Mouse (Mus musculus) limb, embryonic 14.5 days (tissue): ENCODE results near the gene Rims1. TPM values are rescaled to one million over a fixed set of nuclear protein-coding genes. Genes with fewer than 3 reads are reported as not detected.

ENCODE experiments used
- ATAC-seq: fragments of 200-750 bp; cut with Nextera tagmentation; 2 replicates; pipeline ENCODE4 v1.8.0; 2017; ENCODE audit warnings: low read depth, moderate number of reproducible peaks, moderate TSS enrichment; ENCODE audit not compliant: low FRiP score
- DNase-seq: peaks from one replicate; pipeline ENCODE4 v3.0.0-alpha.2; 2015; ENCODE audit warnings: low spot score
- H3K27ac ChIP-seq: fragments of 300-500 bp; sonication (generic); replicated peaks from 2 replicates; pipeline ENCODE4 v1.5.1; 2014; ENCODE audit warnings: low read depth, mild to moderate bottlenecking, low read length, moderate library complexity, mixed read lengths
- H3K27me3 ChIP-seq: fragments of 300-500 bp; sonication (generic); 2 replicates; pipeline ENCODE4 v1.6.1; 2014; ENCODE audit warnings: low read length, mixed read lengths; ENCODE audit not compliant: control insufficient read depth, insufficient read depth
- H3K36me3 ChIP-seq: fragments of 300-500 bp; sonication (generic); 2 replicates; pipeline ENCODE4 v1.6.1; 2014; ENCODE audit warnings: mild to moderate bottlenecking, low read length, moderate library complexity, mixed read lengths; ENCODE audit not compliant: control insufficient read depth, insufficient read depth
- H3K4me1 ChIP-seq: fragments of 300-500 bp; sonication (generic); 2 replicates; pipeline ENCODE4 v1.6.1; 2014; ENCODE audit warnings: antibody characterized with exemption, low read length, mixed read lengths; ENCODE audit not compliant: control insufficient read depth, insufficient read depth
- H3K4me2 ChIP-seq: fragments of 300-500 bp; sonication (generic); replicated peaks from 2 replicates; pipeline ENCODE4 v1.6.1; 2014; ENCODE audit warnings: low read depth, mild to moderate bottlenecking, low read length, moderate library complexity; ENCODE audit not compliant: severe bottlenecking
- H3K4me3 ChIP-seq: fragments of 300-500 bp; sonication (generic); replicated peaks from 2 replicates; pipeline ENCODE4 v1.5.1; 2014; ENCODE audit warnings: low read length
- H3K9ac ChIP-seq: fragments of 300-500 bp; sonication (generic); 2 replicates; pipeline ENCODE4 v1.6.1; 2014; ENCODE audit warnings: mild to moderate bottlenecking, low read depth, low read length, moderate library complexity; ENCODE audit not compliant: severe bottlenecking
- H3K9me3 ChIP-seq: fragments of 300-500 bp; sonication (generic); 2 replicates; pipeline ENCODE4 v1.6.1; 2016; ENCODE audit warnings: low read length; ENCODE audit not compliant: control insufficient read depth
- POLR2A ChIP-seq: fragments of 200-500 bp; IDR thresholded peaks from 2 replicates; pipeline ENCODE4 v1.8.0; 2012; ENCODE audit warnings: inconsistent platforms, mild to moderate bottlenecking, moderate library complexity, borderline replicate concordance; ENCODE audit not compliant: insufficient read depth, insufficient read length; ENCODE audit errors: extremely low read depth
- WGBS: fragments of 180-500 bp; shearing (Covaris S2); extraction: QIAGEN DNeasy Blood & Tissue Kit; methylation state at CpG from one replicate; pipeline ENCODE4 v1.1.7; 2014; 5-methylcytosine and 5-hydroxymethylcytosine counted together
- polyA plus RNA-seq, 2 experiments: library from polyadenylated mRNA; depleted of rRNA in 1 of 2; stranded (reverse) in 1 of 2; unstranded in 1 of 2; fragments of >200 nt; fragmentation: Nextera tagmentation in 1 of 2; extraction: Ambion mirVana in 1 of 2; gene quantifications; 2 replicates each; pipeline versions ENCODE4 v1.2.1 to v1.2.3; 2012 to 2014

Gene Rims1
- polyA plus RNA-seq, 2 experiments: 1.4 to 1.8 TPM

DNA sequence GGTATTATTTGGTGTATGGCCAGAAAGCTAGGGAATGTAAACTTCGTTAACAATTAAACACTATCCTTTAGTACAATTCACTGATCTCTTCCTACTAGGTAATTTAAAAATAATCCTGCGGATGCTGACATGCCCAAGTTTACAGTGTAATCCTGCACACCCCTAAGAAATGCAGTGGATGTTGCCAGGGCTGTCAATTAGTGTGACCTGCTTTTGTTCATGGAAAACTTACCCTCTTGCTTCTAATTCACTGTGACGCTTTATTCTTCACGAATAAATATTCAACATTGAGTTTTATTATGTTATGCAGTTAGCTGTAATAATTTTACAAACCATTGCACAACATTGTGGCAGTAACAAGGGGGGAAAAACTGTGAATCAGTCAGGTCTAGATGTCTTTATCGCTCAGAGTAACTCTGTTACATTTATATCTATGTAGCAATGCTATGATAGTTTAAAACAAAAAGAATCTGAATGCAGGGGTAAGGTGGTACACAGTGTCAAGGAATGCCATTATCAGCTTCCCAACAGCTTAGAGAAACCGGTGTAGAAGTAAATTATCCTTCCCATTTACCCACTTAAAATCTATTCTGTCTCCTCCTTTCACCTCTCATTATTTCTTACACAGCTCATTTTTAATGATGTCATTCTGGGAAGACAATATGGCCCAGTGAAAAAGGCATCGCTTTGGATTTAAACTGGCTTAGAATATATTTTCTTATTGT lies 35.1 kb downstream of the Rims1 start:
- ATAC-seq: no peak

DNA sequence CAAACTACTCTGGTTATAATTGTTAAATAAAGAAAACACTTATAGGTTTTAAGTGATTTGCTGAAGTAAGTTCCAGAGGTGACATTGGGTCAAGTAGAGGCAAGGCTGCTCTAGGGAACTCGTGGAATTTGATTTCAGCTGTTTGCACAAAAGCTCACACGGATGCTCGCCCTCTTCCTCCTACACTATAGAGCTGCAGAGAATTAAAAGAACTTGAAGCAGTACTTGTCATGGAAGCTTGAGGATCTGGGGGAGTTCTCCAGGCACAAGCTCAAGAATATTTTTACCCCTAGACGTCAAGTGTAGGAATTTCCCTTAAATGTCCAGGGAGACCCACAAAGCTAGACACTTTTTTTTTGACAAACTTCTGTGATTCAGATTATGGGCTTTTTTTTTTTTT lies 42.4 kb downstream of the Rims1 start:
- H3K27ac ChIP-seq: no peak overlapping the region
- H3K4me2 ChIP-seq: no peak overlapping the region
- H3K27me3 ChIP-seq: no peaks in the 10 kb centered on the region
- no peak overlapping the region for H3K9ac ChIP-seq
- no peaks in the 10 kb centered on the region for H3K9me3 ChIP-seq
- TF ChIP-seq POLR2A: no peak
- ATAC-seq: no peak
- no peaks in the 10 kb centered on the region for H3K36me3 ChIP-seq
- no peak overlapping the region for H3K4me3 ChIP-seq
- 85% methylated on average over 4 of the region's 4 CpGs for WGBS
- no peak for DNase-seq
- H3K4me1 ChIP-seq: no peaks in the 10 kb centered on the region

More for the DNA sequence above, 35.1 kb downstream of the Rims1 start:
- no peak overlapping the region for H3K27ac ChIP-seq
- no peak for DNase-seq
- no peak for TF ChIP-seq POLR2A
- H3K27me3 ChIP-seq: no peaks in the 10 kb centered on the region
- 74% methylated on average over 7 of the region's 7 CpGs for WGBS
- H3K36me3 ChIP-seq: no peaks in the 10 kb centered on the region
- no peaks in the 10 kb centered on the region for H3K4me1 ChIP-seq
- no peak overlapping the region for H3K4me2 ChIP-seq
- H3K9ac ChIP-seq: no peak overlapping the region
- no peak overlapping the region for H3K4me3 ChIP-seq
- H3K9me3 ChIP-seq: no peaks in the 10 kb centered on the region

DNA sequence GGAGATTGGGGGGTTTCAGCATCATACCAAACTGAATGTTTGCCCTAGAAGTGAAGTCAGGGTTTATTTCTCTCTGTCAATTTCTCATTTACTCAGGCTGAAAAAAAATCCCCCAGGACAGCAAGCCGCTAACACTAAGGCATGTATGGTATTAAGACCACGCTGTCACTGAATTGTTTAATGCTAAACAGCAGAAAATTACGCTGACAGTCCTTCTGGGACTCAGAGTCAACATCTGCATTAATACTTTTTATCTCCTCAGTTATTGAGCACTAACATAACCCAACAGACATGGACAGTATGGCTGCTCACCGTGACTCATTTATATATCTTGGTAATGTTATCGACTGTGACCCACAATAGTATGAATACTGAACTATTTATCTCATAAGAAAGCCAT lies 43.0 kb downstream of the Rims1 start:
- ATAC-seq: no peak
- no peaks in the 10 kb centered on the region for H3K4me1 ChIP-seq
- H3K4me2 ChIP-seq: no peak overlapping the region
- TF ChIP-seq POLR2A: no peak
- 83% methylated on average over 5 of the region's 5 CpGs for WGBS
- H3K36me3 ChIP-seq: no peaks in the 10 kb centered on the region
- H3K9me3 ChIP-seq: no peaks in the 10 kb centered on the region
- H3K27me3 ChIP-seq: no peaks in the 10 kb centered on the region
- H3K27ac ChIP-seq: no peak overlapping the region
- no peak overlapping the region for H3K4me3 ChIP-seq
- DNase-seq: no peak
- no peak overlapping the region for H3K9ac ChIP-seq

GRCm38 (mm10) chr1:22750536-22750935 lies 55.3 kb downstream of the Rims1 start:
- 83% methylated on average over 2 of the region's 2 CpGs for WGBS
- Histone ChIP-seq H3K4me3 (no peak overlapping the region), H3K27me3 (no peaks in the 10 kb centered on the region), H3K4me2 (no peak overlapping the region), H3K36me3 (no peaks in the 10 kb centered on the region), H3K9ac (no peak overlapping the region), H3K9me3 (no peaks in the 10 kb centered on the region), H3K27ac (no peak overlapping the region), H3K4me1 (no peaks in the 10 kb centered on the region)
- ATAC-seq (no peak), DNase-seq (no peak)
- no peak for TF ChIP-seq POLR2A

GRCm38 (mm10) chr1:22744655-22745054 lies 61.1 kb downstream of the Rims1 start:
- Histone ChIP-seq H3K36me3 (no peaks in the 10 kb centered on the region), H3K4me1 (no peaks in the 10 kb centered on the region), H3K9ac (no peak overlapping the region), H3K4me2 (no peak overlapping the region), H3K27ac (no peak overlapping the region), H3K4me3 (no peak overlapping the region), H3K27me3 (no peaks in the 10 kb centered on the region), H3K9me3 (no peaks in the 10 kb centered on the region)
- no peak for ATAC-seq
- TF ChIP-seq POLR2A: no peak
- 91% methylated on average over 5 of the region's 5 CpGs for WGBS
- no peak for DNase-seq

DNA sequence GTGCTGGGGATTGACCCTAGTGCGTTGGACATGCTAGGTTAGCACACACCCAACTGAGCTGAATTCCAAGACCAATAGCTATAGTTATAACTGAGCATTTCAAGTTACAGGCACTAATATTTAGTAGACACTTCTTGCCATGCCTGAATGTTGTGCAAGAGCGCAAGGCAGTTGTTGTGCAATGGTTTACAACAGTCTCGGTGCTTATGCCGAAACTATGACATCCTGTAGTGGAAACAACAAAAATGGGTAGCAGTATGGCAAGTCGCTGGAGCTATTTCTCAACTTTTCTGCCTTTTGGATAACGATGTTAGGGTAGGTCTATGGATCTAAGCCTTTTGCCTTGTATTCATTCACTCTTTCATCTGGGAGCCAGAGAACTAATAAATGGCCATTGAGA lies 68.3 kb downstream of the Rims1 start:
- TF ChIP-seq POLR2A: no peak
- Histone ChIP-seq H3K9me3 (no peaks in the 10 kb centered on the region), H3K27me3 (no peaks in the 10 kb centered on the region), H3K4me2 (no peak overlapping the region), H3K27ac (no peak overlapping the region), H3K4me1 (no peaks in the 10 kb centered on the region), H3K4me3 (no peak overlapping the region), H3K36me3 (no peaks in the 10 kb centered on the region), H3K9ac (no peak overlapping the region)
- DNase-seq (no peak), ATAC-seq (no peak)
- 88% methylated on average over 6 of the region's 6 CpGs for WGBS
